Mouse (Mus musculus) E14TG2a.4 (cell line): Measurements from ENCODE around the gene Wdr72.

Source experiments
- CTCF ChIP-seq: conservative IDR thresholded peaks from 2 replicates; pipeline ENCODE4 v1.5.1; 2014; ENCODE audit warnings: low read length
- NANOG ChIP-seq: IDR thresholded peaks from 2 replicates; pipeline ENCODE4 v1.6.1; 2014; ENCODE audit warnings: borderline replicate concordance, low read length, mixed read lengths
- POU5F1 ChIP-seq: IDR thresholded peaks from 2 replicates; pipeline ENCODE4 v1.6.1; 2014; ENCODE audit warnings: low read length, borderline replicate concordance

GRCm38 (mm10) chr9:74228272-74228671 is 118.1 kb downstream of the Wdr72 start:
- TF ChIP-seq CTCF (no peak), NANOG (no peak), POU5F1 (no peak)
